Mouse (Mus musculus): ENCODE measurements around the gene Pde1a. TPM values are rescaled to one million over a fixed set of nuclear protein-coding genes. Genes with fewer than 3 reads are reported as not detected.

Gene Pde1a
- polyA plus RNA-seq, 1 experiment = 0.67 TPM

DNA sequence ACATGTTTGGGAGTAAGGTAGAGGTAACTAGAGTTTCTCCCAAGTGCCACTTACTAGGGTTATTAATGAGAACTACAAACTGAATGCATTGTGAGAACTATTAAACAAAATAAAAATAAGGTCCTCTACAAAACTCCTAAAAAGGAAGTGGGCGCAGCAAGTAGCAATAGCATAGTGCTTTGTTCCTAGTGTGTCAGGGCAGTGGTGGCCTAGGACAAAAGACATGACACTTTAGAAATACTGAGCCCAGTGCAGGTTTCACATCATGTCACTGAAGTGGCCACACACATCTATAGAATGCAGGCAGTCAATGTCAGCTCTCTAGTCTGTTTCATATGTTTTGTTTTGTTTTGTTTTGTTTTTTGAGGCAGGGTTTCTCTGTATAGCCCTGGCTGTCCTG lies 103.2 kb downstream of the Pde1a start:
- no peak overlapping the region for H3K4me3 ChIP-seq
- no peak overlapping the region for H3ac ChIP-seq (ENCODE audit: control insufficient read depth, insufficient read length)
- no peak overlapping the region for H3K4me2 ChIP-seq (ENCODE audit: low read depth)
- H3K79me2 ChIP-seq (ENCODE audit: control insufficient read depth, insufficient read depth) = no peaks in the 10 kb centered on the region
- no peaks in the 10 kb centered on the region for H3K27me3 ChIP-seq (ENCODE audit: control insufficient read depth, insufficient read depth, insufficient read length)
- TF ChIP-seq MYOD1 (IDR thresholded peaks at IDR 0.05; ENCODE audit: control insufficient read depth in 1 of 3, insufficient read length in 2 of 3, low read depth in 2 of 3) (no peak), E2F4 (IDR thresholded peaks at IDR 0.05; ENCODE audit: insufficient read depth) (no peak), MAX (IDR thresholded peaks at IDR 0.05; ENCODE audit: low read depth) (no peak), TCF12 (IDR thresholded peaks at IDR 0.05; ENCODE audit: insufficient read depth, poor library complexity, severe bottlenecking) (no peak), CEBPB (IDR thresholded peaks at IDR 0.05; ENCODE audit: insufficient read depth, poor library complexity, severe bottlenecking) (no peak), POLR2A (IDR thresholded peaks at IDR 0.05; ENCODE audit: insufficient read length, low read depth) (no peak), USF1 (IDR thresholded peaks at IDR 0.05; ENCODE audit: low read depth) (no peak), SRF (IDR thresholded peaks at IDR 0.05; ENCODE audit: control insufficient read depth, insufficient read length, low read depth) (no peak), REST (IDR thresholded peaks at IDR 0.05; ENCODE audit: insufficient read depth, insufficient read length) (no peak), POLR2AphosphoS2 (IDR thresholded peaks at IDR 0.05; ENCODE audit: insufficient read length, low read depth) (no peak)
- H3K36me3 ChIP-seq (ENCODE audit: control insufficient read depth, insufficient read depth) = no peaks in the 10 kb centered on the region

DNA sequence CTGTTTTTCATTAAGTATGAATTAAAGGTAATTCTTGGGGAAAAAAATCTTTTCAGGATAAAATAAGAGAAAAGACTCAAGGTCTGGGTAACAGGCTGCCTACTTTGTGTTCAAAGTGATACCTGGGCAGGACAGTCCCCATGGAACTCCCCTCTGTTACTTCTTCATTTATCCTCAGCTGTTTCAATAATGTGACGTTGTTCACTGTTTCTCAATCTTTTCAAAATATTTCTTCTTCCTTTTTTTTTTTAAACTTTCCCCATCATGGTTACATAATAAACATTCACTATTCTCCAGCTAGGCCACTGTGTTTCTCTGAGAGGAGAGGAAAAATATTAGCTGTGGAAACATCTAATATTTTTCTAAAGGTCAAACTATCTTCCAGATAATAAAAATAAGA lies 103.7 kb downstream of the Pde1a start:
- H3K4me3 ChIP-seq = no peak overlapping the region
- H3K36me3 ChIP-seq (ENCODE audit: control insufficient read depth, insufficient read depth) = no peaks in the 10 kb centered on the region
- H3K4me2 ChIP-seq (ENCODE audit: low read depth) = no peak overlapping the region
- no peak overlapping the region for H3ac ChIP-seq (ENCODE audit: control insufficient read depth, insufficient read length)
- H3K79me2 ChIP-seq (ENCODE audit: control insufficient read depth, insufficient read depth) = no peaks in the 10 kb centered on the region
- TF ChIP-seq MYOG (IDR thresholded peaks at IDR 0.05; ENCODE audit: control insufficient read depth in 1 of 3, insufficient read depth in 1 of 3, insufficient read length in 2 of 3, low read depth in 2 of 3) (no peak), MYOD1 (IDR thresholded peaks at IDR 0.05; ENCODE audit: control insufficient read depth in 1 of 3, insufficient read length in 2 of 3, low read depth in 2 of 3) (no peak), CEBPB (IDR thresholded peaks at IDR 0.05; ENCODE audit: insufficient read depth, poor library complexity, severe bottlenecking) (no peak), MAX (IDR thresholded peaks at IDR 0.05; ENCODE audit: low read depth) (no peak), TCF12 (IDR thresholded peaks at IDR 0.05; ENCODE audit: insufficient read depth, poor library complexity, severe bottlenecking) (no peak), E2F4 (IDR thresholded peaks at IDR 0.05; ENCODE audit: insufficient read depth) (no peak), USF1 (IDR thresholded peaks at IDR 0.05; ENCODE audit: low read depth) (no peak), POLR2AphosphoS2 (IDR thresholded peaks at IDR 0.05; ENCODE audit: insufficient read length, low read depth) (no peak), POLR2A (IDR thresholded peaks at IDR 0.05; ENCODE audit: insufficient read length, low read depth) (no peak), SRF (IDR thresholded peaks at IDR 0.05; ENCODE audit: control insufficient read depth, insufficient read length, low read depth) (no peak)
- H3K27me3 ChIP-seq (ENCODE audit: control insufficient read depth, insufficient read depth, insufficient read length) = no peaks in the 10 kb centered on the region

DNA sequence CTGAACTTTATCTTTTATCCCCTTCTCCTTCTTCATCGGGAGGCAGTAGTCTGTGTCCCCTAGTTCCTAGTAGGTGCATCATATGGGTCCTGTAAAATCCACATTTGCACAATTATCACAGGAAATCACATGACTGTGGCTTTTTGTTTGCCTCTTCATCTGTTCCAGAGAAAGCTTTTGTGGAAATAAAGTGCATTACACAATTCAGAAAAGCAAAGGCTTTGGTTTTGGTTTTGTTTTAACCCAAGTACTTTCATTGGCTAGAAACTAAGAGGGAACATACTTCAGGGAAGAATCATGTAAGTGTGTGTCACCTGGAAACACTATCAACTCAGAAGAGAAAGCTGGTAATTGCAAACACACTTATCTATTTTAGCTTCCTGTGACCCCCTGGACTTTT lies 104.2 kb downstream of the Pde1a start:
- Histone ChIP-seq H3K4me2 (ENCODE audit: low read depth) (no peak overlapping the region), H3ac (ENCODE audit: control insufficient read depth, insufficient read length) (no peak overlapping the region), H3K4me3 (no peak overlapping the region), H3K36me3 (ENCODE audit: control insufficient read depth, insufficient read depth) (no peaks in the 10 kb centered on the region), H3K79me2 (ENCODE audit: control insufficient read depth, insufficient read depth) (no peaks in the 10 kb centered on the region), H3K27me3 (ENCODE audit: control insufficient read depth, insufficient read depth, insufficient read length) (no peaks in the 10 kb centered on the region)
- no peak for TF ChIP-seq CEBPB (IDR thresholded peaks at IDR 0.05; ENCODE audit: insufficient read depth, poor library complexity, severe bottlenecking)
- TF ChIP-seq POLR2AphosphoS2 (IDR thresholded peaks at IDR 0.05; ENCODE audit: insufficient read length, low read depth) = no peak
- TF ChIP-seq USF1 (IDR thresholded peaks at IDR 0.05; ENCODE audit: low read depth) = no peak
- TF ChIP-seq E2F4 (IDR thresholded peaks at IDR 0.05; ENCODE audit: insufficient read depth) = no peak
- no peak for TF ChIP-seq TCF12 (IDR thresholded peaks at IDR 0.05; ENCODE audit: insufficient read depth, poor library complexity, severe bottlenecking)
- TF ChIP-seq REST (IDR thresholded peaks at IDR 0.05; ENCODE audit: insufficient read depth, insufficient read length) = no peak
- TF ChIP-seq TCF3 (IDR thresholded peaks at IDR 0.05; ENCODE audit: insufficient read length, low read depth) = no peak
- TF ChIP-seq POLR2A (IDR thresholded peaks at IDR 0.05; ENCODE audit: insufficient read length, low read depth) = no peak
- TF ChIP-seq SRF (IDR thresholded peaks at IDR 0.05; ENCODE audit: control insufficient read depth, insufficient read length, low read depth) = no peak
- no peak for TF ChIP-seq MYOG (IDR thresholded peaks at IDR 0.05; ENCODE audit: control insufficient read depth in 1 of 3, insufficient read depth in 1 of 3, insufficient read length in 2 of 3, low read depth in 2 of 3)

- H3ac ChIP-seq (ENCODE audit: control insufficient read depth, insufficient read length) = no peak overlapping the region
- TF ChIP-seq CEBPB (IDR thresholded peaks at IDR 0.05; ENCODE audit: insufficient read depth, poor library complexity, severe bottlenecking) (peak; percentile 39; the same call in 1 of the 2 replicates), E2F4 (IDR thresholded peaks at IDR 0.05; ENCODE audit: insufficient read depth) (no peak), MYOD1 (IDR thresholded peaks at IDR 0.05; ENCODE audit: control insufficient read depth in 1 of 3, insufficient read length in 2 of 3, low read depth in 2 of 3) (no peak)
- H3K4me3 ChIP-seq = no peak overlapping the region
- no peaks in the 10 kb centered on the region for H3K36me3 ChIP-seq (ENCODE audit: control insufficient read depth, insufficient read depth)
- no peaks in the 10 kb centered on the region for H3K79me2 ChIP-seq (ENCODE audit: control insufficient read depth, insufficient read depth)
- H3K27me3 ChIP-seq (ENCODE audit: control insufficient read depth, insufficient read depth, insufficient read length) = no peaks in the 10 kb centered on the region
- H3K4me2 ChIP-seq (ENCODE audit: low read depth) = no peak overlapping the region
Observed at GRCm38 (mm10) chr2:80014161-80014560, 115.1 kb downstream of the Pde1a start.

DNA sequence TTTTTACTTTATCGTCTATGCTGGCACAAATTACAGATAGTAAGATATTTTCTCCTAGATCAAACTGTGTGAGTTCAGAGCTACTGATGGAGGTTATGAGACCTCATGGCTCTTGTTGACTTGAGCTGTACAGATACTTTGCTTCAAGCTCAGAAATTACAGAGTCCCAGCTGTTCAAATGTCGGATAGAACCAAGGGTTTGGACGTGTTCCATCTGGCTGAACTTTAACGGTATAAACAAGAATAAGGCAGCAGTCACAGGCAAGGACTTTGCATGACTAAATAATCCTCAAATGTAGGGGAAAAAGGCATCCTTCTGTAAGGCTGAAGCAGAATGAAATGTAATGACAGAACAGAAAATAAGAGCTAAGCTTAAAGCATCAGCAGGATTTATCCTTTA lies 116.2 kb downstream of the Pde1a start:
- no peaks in the 10 kb centered on the region for H3K36me3 ChIP-seq (ENCODE audit: control insufficient read depth, insufficient read depth)
- no peak overlapping the region for H3K4me2 ChIP-seq (ENCODE audit: low read depth)
- no peaks in the 10 kb centered on the region for H3K27me3 ChIP-seq (ENCODE audit: control insufficient read depth, insufficient read depth, insufficient read length)
- H3K4me3 ChIP-seq = no peak overlapping the region
- H3K79me2 ChIP-seq (ENCODE audit: control insufficient read depth, insufficient read depth) = no peaks in the 10 kb centered on the region
- no peak overlapping the region for H3ac ChIP-seq (ENCODE audit: control insufficient read depth, insufficient read length)
- no peak for TF ChIP-seq MAX (IDR thresholded peaks at IDR 0.05; ENCODE audit: low read depth)
- TF ChIP-seq SRF (IDR thresholded peaks at IDR 0.05; ENCODE audit: control insufficient read depth, insufficient read length, low read depth) = no peak
- no peak for TF ChIP-seq REST (IDR thresholded peaks at IDR 0.05; ENCODE audit: insufficient read depth, insufficient read length)
- no peak for TF ChIP-seq MYOG (IDR thresholded peaks at IDR 0.05; ENCODE audit: control insufficient read depth in 1 of 3, insufficient read depth in 1 of 3, insufficient read length in 2 of 3, low read depth in 2 of 3)
- TF ChIP-seq TCF12 (IDR thresholded peaks at IDR 0.05; ENCODE audit: insufficient read depth, poor library complexity, severe bottlenecking) = no peak
- TF ChIP-seq MYOD1 (IDR thresholded peaks at IDR 0.05; ENCODE audit: control insufficient read depth in 1 of 3, insufficient read length in 2 of 3, low read depth in 2 of 3) = no peak
- TF ChIP-seq POLR2A (IDR thresholded peaks at IDR 0.05; ENCODE audit: insufficient read length, low read depth) = no peak
- TF ChIP-seq USF1 (IDR thresholded peaks at IDR 0.05; ENCODE audit: low read depth) = no peak
- no peak for TF ChIP-seq CEBPB (IDR thresholded peaks at IDR 0.05; ENCODE audit: insufficient read depth, poor library complexity, severe bottlenecking)
- TF ChIP-seq POLR2AphosphoS2 (IDR thresholded peaks at IDR 0.05; ENCODE audit: insufficient read length, low read depth) = no peak
- no peak for TF ChIP-seq TCF3 (IDR thresholded peaks at IDR 0.05; ENCODE audit: insufficient read length, low read depth)
- no peak for TF ChIP-seq E2F4 (IDR thresholded peaks at IDR 0.05; ENCODE audit: insufficient read depth)
